Mouse (Mus musculus): ENCODE data around the gene Rab11a. TPM values are rescaled to one million over a fixed set of nuclear protein-coding genes. Genes with fewer than 3 reads are reported as not detected.
"Not testable (repeated sequence)": the region's sequence is repeated elsewhere in the genome, so short reads cannot be mapped to it uniquely, and the experiment has no call there.

Gene Rab11a
- total RNA-seq, 2 experiments from 2014 or later: 82.7 to 115 TPM

GRCm38 (mm10) chr9:64752575-64752974 is 15.0 kb upstream of the Rab11a start:
- ATAC-seq (replicated peaks; ENCODE audit: low FRiP score, low TSS enrichment, poor library complexity, severe bottlenecking): no peak

DNA sequence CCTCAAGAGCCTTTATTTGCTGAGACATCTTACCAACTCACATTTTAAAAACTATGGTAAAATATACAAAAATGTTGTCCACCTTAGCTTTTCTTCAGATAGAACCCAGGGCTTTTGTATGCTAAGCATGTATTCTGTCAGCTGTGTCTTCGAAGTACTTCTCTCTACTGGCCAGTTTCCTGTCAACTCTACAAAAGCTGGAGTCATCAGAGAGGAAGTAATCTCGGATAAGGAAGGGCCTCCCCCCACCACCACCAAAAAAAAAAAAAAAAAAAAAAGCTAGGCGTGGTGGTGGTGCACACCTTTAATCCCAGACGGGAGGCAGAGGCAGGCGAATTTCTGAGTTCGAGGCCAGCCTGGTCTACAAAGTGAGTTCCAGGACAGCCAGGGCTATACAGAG is 11.8 kb upstream of the Rab11a start:
- ATAC-seq (replicated peaks; ENCODE audit: low FRiP score, low TSS enrichment, poor library complexity, severe bottlenecking): no peak

DNA sequence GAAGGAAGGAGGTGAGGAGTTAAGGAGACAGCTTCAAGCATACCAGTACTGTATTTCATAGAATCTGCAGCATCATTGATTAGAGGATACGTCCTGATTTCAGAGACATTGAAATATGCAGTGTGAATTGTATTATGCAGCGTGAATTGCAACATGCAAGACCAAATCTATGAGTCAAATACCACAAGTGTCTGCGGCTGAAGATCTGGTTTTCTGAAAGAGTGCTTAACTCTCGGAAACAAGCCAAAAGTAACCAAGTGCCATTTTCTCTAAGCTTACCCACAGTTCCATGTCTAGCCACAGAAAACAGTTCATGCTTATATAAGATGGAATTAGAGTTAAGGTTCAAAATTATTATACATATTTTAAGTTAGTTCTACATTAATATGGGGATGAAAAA is 10.2 kb upstream of the Rab11a start:
- ATAC-seq (replicated peaks; ENCODE audit: low FRiP score, low TSS enrichment, poor library complexity, severe bottlenecking): no peak

- ATAC-seq (replicated peaks; ENCODE audit: low FRiP score, low TSS enrichment, poor library complexity, severe bottlenecking): no peak
Observed at GRCm38 (mm10) chr9:64742453-64742852, 4.9 kb upstream of the Rab11a start.

DNA sequence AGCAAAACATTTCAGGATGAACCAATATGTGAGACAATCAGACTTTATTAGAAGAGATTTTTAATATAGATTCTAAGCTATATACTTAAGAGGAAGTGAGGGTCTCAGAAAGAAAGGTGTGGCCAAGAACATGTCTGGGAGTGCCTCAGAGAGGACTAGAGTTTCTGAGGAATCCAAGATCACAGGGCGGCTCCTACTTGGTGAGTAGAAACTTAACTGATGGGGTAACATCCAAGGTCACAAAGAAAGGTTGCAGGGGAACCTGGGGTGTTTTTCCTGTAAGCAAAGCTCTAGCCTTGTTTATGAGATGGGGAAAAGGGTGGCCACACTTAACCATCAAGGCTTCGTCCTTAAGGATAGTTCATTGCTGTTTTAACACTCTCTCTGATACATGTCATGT is 1.4 kb upstream of the Rab11a start:
- no peak for ATAC-seq (replicated peaks; ENCODE audit: low FRiP score, low TSS enrichment, poor library complexity, severe bottlenecking)

- ATAC-seq (replicated peaks; ENCODE audit: low FRiP score, low TSS enrichment, poor library complexity, severe bottlenecking): peak; percentile 73
Observed at GRCm38 (mm10) chr9:64736639-64737405, 736 bp downstream of the Rab11a start.

DNA sequence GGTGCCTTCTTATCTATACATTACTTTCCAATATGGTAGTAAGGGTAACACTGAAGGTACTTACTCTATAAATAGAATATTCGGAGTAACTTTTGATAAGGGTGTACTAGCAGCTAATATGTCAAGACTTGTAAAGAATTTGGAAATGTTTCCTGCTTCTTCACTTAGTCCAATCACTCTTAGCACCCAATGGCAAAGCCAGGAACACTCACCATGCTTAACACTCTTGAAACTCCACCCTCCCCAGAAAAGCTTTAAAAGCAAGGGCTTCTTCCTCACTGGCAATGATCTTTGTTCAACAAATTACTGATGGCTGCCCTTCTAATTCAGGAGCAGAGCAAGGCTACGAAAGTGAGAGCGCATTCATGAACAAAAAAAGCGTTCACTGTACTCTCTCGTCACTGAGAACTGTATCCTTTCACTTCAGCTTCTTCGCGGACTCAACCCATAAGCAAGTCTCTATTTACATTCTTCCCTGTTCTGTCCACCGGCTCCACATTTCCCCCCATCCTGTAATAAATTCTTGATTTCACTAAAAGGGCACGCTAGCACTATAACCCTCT is 1.4 kb downstream of the Rab11a start:
- no peak for ATAC-seq (replicated peaks; ENCODE audit: low FRiP score, low TSS enrichment, poor library complexity, severe bottlenecking)

GRCm38 (mm10) chr9:64734992-64735391 is 2.6 kb downstream of the Rab11a start:
- ATAC-seq (replicated peaks; ENCODE audit: low FRiP score, low TSS enrichment, poor library complexity, severe bottlenecking): not testable (repeated sequence)

- ATAC-seq (replicated peaks; ENCODE audit: low FRiP score, low TSS enrichment, poor library complexity, severe bottlenecking): no peak
Observed at GRCm38 (mm10) chr9:64734166-64734565, 3.4 kb downstream of the Rab11a start.

GRCm38 (mm10) chr9:64731029-64731560 is 6.5 kb downstream of the Rab11a start:
- no peak for ATAC-seq (replicated peaks; ENCODE audit: low FRiP score, low TSS enrichment, poor library complexity, severe bottlenecking)

- ATAC-seq (replicated peaks; ENCODE audit: low FRiP score, low TSS enrichment, poor library complexity, severe bottlenecking): no peak
Observed at GRCm38 (mm10) chr9:64726454-64726853, 11.1 kb downstream of the Rab11a start.

DNA sequence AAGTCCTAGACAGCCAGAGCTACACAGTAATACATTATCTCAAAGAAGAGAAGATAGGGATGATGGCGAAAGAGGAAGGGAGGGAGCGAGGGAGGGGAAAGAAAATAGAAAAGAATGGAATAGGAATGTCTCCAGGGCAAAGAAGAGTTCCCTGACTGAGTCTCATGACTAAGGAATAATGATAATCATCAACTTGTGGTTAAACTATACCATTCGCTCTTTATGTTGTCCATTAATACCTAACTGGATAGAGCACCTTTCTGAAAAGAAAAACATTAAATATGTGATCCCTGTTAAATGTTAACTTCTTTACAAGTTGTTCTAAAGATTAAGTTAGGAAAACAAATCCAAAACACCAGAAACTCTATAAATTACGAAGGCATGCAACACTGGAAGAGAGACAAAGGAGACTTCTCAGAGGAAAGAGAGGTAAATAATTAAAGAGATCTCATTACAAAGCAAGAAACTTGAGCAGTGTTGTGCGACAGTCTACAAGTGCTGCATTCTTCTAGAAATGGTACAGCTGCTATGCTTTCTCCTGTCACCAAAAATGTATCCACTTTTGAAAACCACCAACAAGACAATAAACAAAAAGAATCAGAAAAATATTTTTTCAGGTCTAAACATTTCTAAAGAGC is 17.9 kb downstream of the Rab11a start:
- ATAC-seq (replicated peaks; ENCODE audit: low FRiP score, low TSS enrichment, poor library complexity, severe bottlenecking): no peak

- not testable (repeated sequence) for ATAC-seq (replicated peaks; ENCODE audit: low FRiP score, low TSS enrichment, poor library complexity, severe bottlenecking)
Observed at GRCm38 (mm10) chr9:64710291-64710690, 27.3 kb downstream of the Rab11a start.

- no peak for ATAC-seq (replicated peaks; ENCODE audit: low FRiP score, low TSS enrichment, poor library complexity, severe bottlenecking)
Observed at GRCm38 (mm10) chr9:64704073-64704840, 33.3 kb downstream of the Rab11a start.

- ATAC-seq (replicated peaks; ENCODE audit: low FRiP score, low TSS enrichment, poor library complexity, severe bottlenecking): no peak
Observed at GRCm38 (mm10) chr9:64703420-64703965, 34.1 kb downstream of the Rab11a start.

GRCm38 (mm10) chr9:64702937-64703336 is 34.6 kb downstream of the Rab11a start:
- ATAC-seq (replicated peaks; ENCODE audit: low FRiP score, low TSS enrichment, poor library complexity, severe bottlenecking): peak; percentile 57; the same call in 1 of the 2 replicates

GRCm38 (mm10) chr9:64702391-64702790 is 35.2 kb downstream of the Rab11a start:
- ATAC-seq (replicated peaks; ENCODE audit: low FRiP score, low TSS enrichment, poor library complexity, severe bottlenecking): no peak

GRCm38 (mm10) chr9:64701651-64702050 is 35.9 kb downstream of the Rab11a start:
- ATAC-seq (replicated peaks; ENCODE audit: low FRiP score, low TSS enrichment, poor library complexity, severe bottlenecking): no peak

GRCm38 (mm10) chr9:64700451-64701311 is 36.9 kb downstream of the Rab11a start:
- no peak for ATAC-seq (replicated peaks; ENCODE audit: low FRiP score, low TSS enrichment, poor library complexity, severe bottlenecking)
